Mouse (Mus musculus) lung, embryonic 14.5 days (tissue): ENCODE measurements around the gene Gm21293. TPM values are rescaled to one million over a fixed set of nuclear protein-coding genes. Genes with fewer than 3 reads are reported as not detected.

ENCODE experiments used
- polyA plus RNA-seq: library from polyadenylated mRNA; unstranded; fragments of >200 nt; fragmentation: Nextera tagmentation; extraction: Ambion mirVana; gene quantifications from 2 replicates; pipeline ENCODE4 v1.2.1, GENCODE M21; 2014

The Gm21293 gene
- polyA plus RNA-seq, 1 experiment from 2014 or later = not detected

Other genes starting within 250 kb of the Gm21293 start
- gene Gm6763, start 8.5 kb downstream of the Gm21293 start, polyA plus RNA-seq = not detected in 2 replicates
- gene Gm8764, start 17.0 kb downstream of the Gm21293 start, polyA plus RNA-seq = not detected in 2 replicates
- not detected in 2 replicates for gene Gm21304, start 25.5 kb downstream of the Gm21293 start, polyA plus RNA-seq
- not detected in 2 replicates for gene Gm21312, start 34.0 kb downstream of the Gm21293 start, polyA plus RNA-seq
- gene Gm20765, start 42.5 kb downstream of the Gm21293 start, polyA plus RNA-seq = not detected in 2 replicates
- not detected in 2 replicates for gene Gm4340, start 51.1 kb downstream of the Gm21293 start, polyA plus RNA-seq